Mouse (Mus musculus): ENCODE data around the gene Adcy6. TPM values are rescaled to one million over a fixed set of nuclear protein-coding genes. Genes with fewer than 3 reads are reported as not detected.
"Not testable (repeated sequence)": the region's sequence is repeated elsewhere in the genome, so short reads cannot be mapped to it uniquely, and the experiment has no call there.

Gene Adcy6
- polyA plus RNA-seq, 1 experiment from 2014 or later: 8.3 TPM

GRCm38 (mm10) chr15:98600036-98600709, 9.7 kb downstream of the Adcy6 start:
- H3K9me3 ChIP-seq (replicated peaks; ENCODE audit: control insufficient read depth, low read length): no peaks in the 10 kb centered on the region
- H3K4me2 ChIP-seq (ENCODE audit: low read depth, low read length): no peak overlapping the region
- H3K4me1 ChIP-seq (ENCODE audit: control insufficient read depth, low read depth, low read length): peaks cover 40% of the 10 kb centered on the region
- H3K27me3 ChIP-seq (ENCODE audit: control insufficient read depth, insufficient read depth, low read depth, low read length): no peaks in the 10 kb centered on the region
- WGBS (ENCODE audit: insufficient replicate concordance): 82% methylated on average over 12 of the region's 12 CpGs
- H3K27ac ChIP-seq (ENCODE audit: low read length): no peak overlapping the region
- ATAC-seq (ENCODE audit: low read depth): no peak
- peaks cover 56% of the 10 kb centered on the region for H3K36me3 ChIP-seq (ENCODE audit: control insufficient read depth, insufficient read depth)
- H3K4me3 ChIP-seq (ENCODE audit: low read depth, low read length): no peak overlapping the region
- H3K9ac ChIP-seq (ENCODE audit: low read depth, low read length): no peak overlapping the region

DNA sequence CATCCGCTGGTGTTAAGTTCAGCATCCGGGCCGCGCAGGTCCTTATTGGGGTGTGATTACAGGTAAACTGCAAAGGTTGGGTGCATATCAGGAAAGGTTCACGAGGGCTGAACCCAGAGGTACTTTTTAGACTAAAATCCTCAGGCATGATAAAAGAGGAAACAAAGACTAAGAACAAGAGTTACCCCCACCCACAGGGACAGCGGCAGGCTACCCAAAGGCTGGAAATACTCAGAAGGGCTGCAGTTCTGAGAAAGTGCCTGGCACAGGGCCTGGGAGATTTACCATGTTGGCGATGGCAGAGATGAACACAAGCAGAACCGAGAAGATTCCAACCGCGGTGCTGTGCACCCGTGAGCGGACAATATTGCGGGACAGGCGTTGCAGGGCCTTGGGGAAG, 13.3 kb downstream of the Adcy6 start:
- 91% methylated on average over 14 of the region's 14 CpGs for WGBS (ENCODE audit: insufficient replicate concordance)

GRCm38 (mm10) chr15:98595049-98595448, 14.8 kb downstream of the Adcy6 start:
- no peak overlapping the region for H3K27ac ChIP-seq (ENCODE audit: low read length)
- peaks cover 69% of the 10 kb centered on the region for H3K36me3 ChIP-seq (ENCODE audit: control insufficient read depth, insufficient read depth)
- no peak overlapping the region for H3K4me2 ChIP-seq (ENCODE audit: low read depth, low read length)
- H3K9ac ChIP-seq (ENCODE audit: low read depth, low read length): no peak overlapping the region
- H3K9me3 ChIP-seq (replicated peaks; ENCODE audit: control insufficient read depth, low read length): no peaks in the 10 kb centered on the region
- 81% methylated on average over 5 of the region's 5 CpGs for WGBS (ENCODE audit: insufficient replicate concordance)
- no peak overlapping the region for H3K4me3 ChIP-seq (ENCODE audit: low read depth, low read length)
- H3K27me3 ChIP-seq (ENCODE audit: control insufficient read depth, insufficient read depth, low read depth, low read length): no peaks in the 10 kb centered on the region
- H3K4me1 ChIP-seq (ENCODE audit: control insufficient read depth, low read depth, low read length): no peaks in the 10 kb centered on the region; the same call in 1 of the 2 replicates
- no peak for ATAC-seq (ENCODE audit: low read depth)

More for the DNA sequence above, 13.3 kb downstream of the Adcy6 start:
- Histone ChIP-seq H3K4me1 (ENCODE audit: control insufficient read depth, low read depth, low read length) (peaks cover 6% of the 10 kb centered on the region), H3K27ac (ENCODE audit: low read length) (no peak overlapping the region), H3K36me3 (ENCODE audit: control insufficient read depth, insufficient read depth) (peaks cover 76% of the 10 kb centered on the region), H3K27me3 (ENCODE audit: control insufficient read depth, insufficient read depth, low read depth, low read length) (no peaks in the 10 kb centered on the region), H3K4me2 (ENCODE audit: low read depth, low read length) (no peak overlapping the region), H3K4me3 (ENCODE audit: low read depth, low read length) (no peak overlapping the region), H3K9me3 (replicated peaks; ENCODE audit: control insufficient read depth, low read length) (no peaks in the 10 kb centered on the region), H3K9ac (ENCODE audit: low read depth, low read length) (no peak overlapping the region)
- ATAC-seq (ENCODE audit: low read depth): no peak

DNA sequence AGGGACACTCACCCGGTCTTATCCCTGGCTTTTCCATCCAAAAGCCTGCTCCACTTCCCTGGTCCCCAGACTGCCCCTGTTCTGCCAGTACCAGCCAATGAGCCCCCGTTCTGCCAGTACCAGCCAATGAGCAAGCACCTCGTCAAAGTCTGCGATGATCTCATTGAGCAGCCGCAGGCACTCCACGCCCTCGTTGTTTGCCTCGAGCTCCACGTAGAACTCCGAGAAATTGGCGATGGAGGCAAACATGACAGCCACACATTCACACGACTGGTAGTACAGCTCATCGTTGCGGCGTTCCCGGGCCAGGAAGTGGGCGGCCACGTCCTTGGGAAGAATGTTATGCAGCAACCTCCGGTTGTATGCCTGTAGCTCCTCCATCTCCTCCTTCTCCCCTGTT, 15.7 kb downstream of the Adcy6 start:
- ATAC-seq (ENCODE audit: low read depth): no peak
- peaks cover 63% of the 10 kb centered on the region for H3K36me3 ChIP-seq (ENCODE audit: control insufficient read depth, insufficient read depth)

DNA sequence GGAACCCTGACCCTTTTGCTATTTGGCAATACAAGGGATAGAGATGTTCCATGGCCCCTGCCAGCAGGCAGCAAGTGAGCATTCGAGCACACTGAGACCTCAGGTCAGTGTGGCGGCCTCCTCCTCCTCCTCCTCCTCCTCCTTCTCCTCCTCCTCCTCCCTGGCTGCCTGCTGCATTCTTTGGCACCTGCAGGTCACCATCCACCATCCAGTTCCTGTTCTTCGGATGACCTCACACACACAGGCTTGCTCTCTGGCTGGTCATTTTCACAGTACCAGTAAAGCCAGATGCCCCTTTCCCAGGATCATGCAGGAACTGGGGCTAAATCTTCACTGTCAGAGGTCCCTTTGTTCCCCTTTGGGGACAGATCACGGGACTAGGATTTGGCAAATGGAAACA, 18.5 kb downstream of the Adcy6 start:
- no peaks in the 10 kb centered on the region for H3K9me3 ChIP-seq (replicated peaks; ENCODE audit: control insufficient read depth, low read length)
- H3K36me3 ChIP-seq (ENCODE audit: control insufficient read depth, insufficient read depth): peaks cover 39% of the 10 kb centered on the region

More for the DNA sequence above, 15.7 kb downstream of the Adcy6 start:
- Histone ChIP-seq H3K4me3 (ENCODE audit: low read depth, low read length) (no peak overlapping the region), H3K27me3 (ENCODE audit: control insufficient read depth, insufficient read depth, low read depth, low read length) (no peaks in the 10 kb centered on the region), H3K9me3 (replicated peaks; ENCODE audit: control insufficient read depth, low read length) (no peaks in the 10 kb centered on the region), H3K9ac (ENCODE audit: low read depth, low read length) (no peak overlapping the region), H3K27ac (ENCODE audit: low read length) (no peak overlapping the region), H3K4me1 (ENCODE audit: control insufficient read depth, low read depth, low read length) (no peaks in the 10 kb centered on the region; the same call in 1 of the 2 replicates), H3K4me2 (ENCODE audit: low read depth, low read length) (no peak overlapping the region)
- WGBS (ENCODE audit: insufficient replicate concordance): 82% methylated on average over 19 of the region's 19 CpGs

DNA sequence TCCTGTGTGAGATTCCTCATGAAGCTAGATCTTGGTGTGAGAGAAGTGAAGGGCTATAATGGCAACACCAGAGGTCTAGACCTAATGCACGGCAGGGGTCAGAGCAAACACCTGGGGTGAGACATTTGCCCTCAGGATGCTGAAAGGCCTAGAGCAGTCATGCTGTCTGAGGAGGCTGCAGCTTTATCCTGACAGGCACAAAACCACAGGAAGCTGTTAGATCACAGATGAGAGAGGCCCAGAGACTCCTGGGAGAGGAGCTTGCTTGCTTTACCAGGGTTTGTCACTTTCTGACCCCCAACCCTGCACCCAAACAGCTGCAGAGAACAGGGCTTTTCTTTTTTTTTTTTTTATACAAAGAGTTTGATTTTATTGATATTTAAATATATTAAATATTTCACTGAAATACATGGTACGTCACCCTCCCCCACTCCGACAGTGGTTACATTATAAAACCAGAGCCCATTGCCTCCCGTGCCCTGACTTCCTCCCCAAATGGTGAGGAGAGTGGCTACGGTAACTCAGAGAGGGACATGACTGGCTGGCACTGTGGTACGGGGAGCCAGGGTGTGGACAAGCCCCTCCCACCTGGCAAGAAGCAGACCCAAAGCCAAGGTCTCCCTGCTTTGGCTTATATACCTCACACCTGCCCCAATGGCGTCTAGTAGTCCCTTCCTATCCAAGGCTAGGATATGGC, 20.1 kb downstream of the Adcy6 start:
- H3K4me1 ChIP-seq (ENCODE audit: control insufficient read depth, low read depth, low read length): peaks cover 19% of the 10 kb centered on the region
- peaks cover 27% of the 10 kb centered on the region for H3K36me3 ChIP-seq (ENCODE audit: control insufficient read depth, insufficient read depth)
- no peak overlapping the region for H3K4me3 ChIP-seq (ENCODE audit: low read depth, low read length)
- 29% methylated on average over 7 of the region's 7 CpGs for WGBS (ENCODE audit: insufficient replicate concordance)
- H3K4me2 ChIP-seq (ENCODE audit: low read depth, low read length): no peak overlapping the region
- H3K27ac ChIP-seq (ENCODE audit: low read length): no peak overlapping the region
- ATAC-seq (ENCODE audit: low read depth): no peak
- no peak overlapping the region for H3K9ac ChIP-seq (ENCODE audit: low read depth, low read length)
- H3K9me3 ChIP-seq (replicated peaks; ENCODE audit: control insufficient read depth, low read length): no peaks in the 10 kb centered on the region
- H3K27me3 ChIP-seq (ENCODE audit: control insufficient read depth, insufficient read depth, low read depth, low read length): no peaks in the 10 kb centered on the region

More for the DNA sequence above, 18.5 kb downstream of the Adcy6 start:
- H3K9ac ChIP-seq (ENCODE audit: low read depth, low read length): no peak overlapping the region
- WGBS (ENCODE audit: insufficient replicate concordance): 63% methylated on average over 4 of the region's 4 CpGs
- no peaks in the 10 kb centered on the region for H3K27me3 ChIP-seq (ENCODE audit: control insufficient read depth, insufficient read depth, low read depth, low read length)
- H3K27ac ChIP-seq (ENCODE audit: low read length): no peak overlapping the region
- no peak overlapping the region for H3K4me2 ChIP-seq (ENCODE audit: low read depth, low read length)
- ATAC-seq (ENCODE audit: low read depth): no peak
- H3K4me1 ChIP-seq (ENCODE audit: control insufficient read depth, low read depth, low read length): peaks cover 9% of the 10 kb centered on the region
- H3K4me3 ChIP-seq (ENCODE audit: low read depth, low read length): no peak overlapping the region

- WGBS (ENCODE audit: insufficient replicate concordance): 38% methylated on average over 11 of the region's 11 CpGs
- Histone ChIP-seq H3K9ac (ENCODE audit: low read depth, low read length) (no peak overlapping the region), H3K36me3 (ENCODE audit: control insufficient read depth, insufficient read depth) (peaks cover 10% of the 10 kb centered on the region), H3K4me2 (ENCODE audit: low read depth, low read length) (no peak overlapping the region), H3K27ac (ENCODE audit: low read length) (no peak overlapping the region), H3K27me3 (ENCODE audit: control insufficient read depth, insufficient read depth, low read depth, low read length) (no peaks in the 10 kb centered on the region), H3K4me3 (ENCODE audit: low read depth, low read length) (no peak overlapping the region), H3K4me1 (ENCODE audit: control insufficient read depth, low read depth, low read length) (peaks cover 19% of the 10 kb centered on the region), H3K9me3 (replicated peaks; ENCODE audit: control insufficient read depth, low read length) (no peaks in the 10 kb centered on the region)
- no peak for ATAC-seq (ENCODE audit: low read depth)
Observed at GRCm38 (mm10) chr15:98587751-98588150, 22.1 kb downstream of the Adcy6 start.

GRCm38 (mm10) chr15:98586141-98586540, 23.7 kb downstream of the Adcy6 start:
- peak; percentile 79 for ATAC-seq (ENCODE audit: low read depth)
- H3K36me3 ChIP-seq (ENCODE audit: control insufficient read depth, insufficient read depth); H3K4me3 ChIP-seq (ENCODE audit: low read depth, low read length); H3K9ac ChIP-seq (ENCODE audit: low read depth, low read length); H3K27me3 ChIP-seq (ENCODE audit: control insufficient read depth, insufficient read depth, low read depth, low read length); H3K9me3 ChIP-seq (replicated peaks; ENCODE audit: control insufficient read depth, low read length): not testable (repeated sequence)
- Histone ChIP-seq H3K4me2 (ENCODE audit: low read depth, low read length) (peak overlapping the region; percentile 25; the same call in 1 of the 2 replicates), H3K27ac (ENCODE audit: low read length) (peak overlapping the region; percentile 45; the same call in 1 of the 2 replicates), H3K4me1 (ENCODE audit: control insufficient read depth, low read depth, low read length) (peaks cover 19% of the 10 kb centered on the region)
- WGBS (ENCODE audit: insufficient replicate concordance): 31% methylated on average over 9 of the region's 9 CpGs

- H3K27ac ChIP-seq (ENCODE audit: low read length): 0 out of 2 replicates have a peak overlapping the region, but pooled peaks have one; percentile 45
- peaks cover 19% of the 10 kb centered on the region for H3K4me1 ChIP-seq (ENCODE audit: control insufficient read depth, low read depth, low read length)
- no peak overlapping the region for H3K4me2 ChIP-seq (ENCODE audit: low read depth, low read length)
- H3K27me3 ChIP-seq (ENCODE audit: control insufficient read depth, insufficient read depth, low read depth, low read length): no peaks in the 10 kb centered on the region
- H3K9ac ChIP-seq (ENCODE audit: low read depth, low read length): no peak overlapping the region
- H3K36me3 ChIP-seq (ENCODE audit: control insufficient read depth, insufficient read depth): no peaks in the 10 kb centered on the region
- H3K9me3 ChIP-seq (replicated peaks; ENCODE audit: control insufficient read depth, low read length): no peaks in the 10 kb centered on the region
- H3K4me3 ChIP-seq (ENCODE audit: low read depth, low read length): no peak overlapping the region
- 73% methylated on average over 7 of the region's 7 CpGs for WGBS (ENCODE audit: insufficient replicate concordance)
- ATAC-seq (ENCODE audit: low read depth): no peak
Observed at GRCm38 (mm10) chr15:98585421-98585820, 24.5 kb downstream of the Adcy6 start.

Measured in liver, embryonic 16.5 days (tissue).